Mouse (Mus musculus) adrenal gland (tissue): ENCODE measurements at regions not wholly inside any gene's neighbourhood (a gene's known extent, or its start where the extent isn't known, plus 50 kb on each side); places are given as distances from the start of the nearest gene placed in this dataset.

Experiments used
- intact Hi-C: fragments of 180-260 bp; cut with DNase I; formaldehyde crosslinking; loops from one replicate; pipeline ENCODE4 v1.15.1; 2025

GRCm38 (mm10) chr4:53915326-53915725, 89.5 kb downstream of the Tmem38b start:
- intact Hi-C loops, result no loop called here

DNA sequence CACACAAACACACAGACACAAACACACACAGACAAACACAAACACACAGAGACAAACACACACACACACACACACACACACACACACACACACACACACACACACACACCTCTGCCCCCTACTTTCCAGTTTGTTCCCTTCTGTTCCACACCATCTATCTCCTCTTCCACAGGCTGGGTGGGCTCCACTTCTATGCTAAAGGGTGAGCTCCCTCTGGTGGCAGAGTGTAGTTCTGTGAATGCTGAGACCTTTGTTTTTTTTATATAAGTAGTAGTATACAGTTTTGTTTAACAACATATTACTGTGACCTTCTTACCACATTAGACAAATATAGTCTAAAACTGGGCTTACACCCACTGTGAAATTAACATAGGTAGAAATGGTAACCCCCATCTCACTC, 93.3 kb downstream of the Tmem38b start:
- intact Hi-C loops, result no loop called here

GRCm38 (mm10) chr4:53920587-53920986, 94.7 kb downstream of the Tmem38b start:
- intact Hi-C loops, result loop anchor here (10.0 kb wide), 1 partner anchor 1314 kb away; no protein-coding TSS in a partner anchor

GRCm38 (mm10) chr4:53931068-53931467, 105.2 kb downstream of the Tmem38b start:
- intact Hi-C loops, result no loop called here

- intact Hi-C loops, result no loop called here
Measured at GRCm38 (mm10) chr4:53931499-53931898, 105.7 kb downstream of the Tmem38b start.

GRCm38 (mm10) chr4:53935306-53935705, 109.5 kb downstream of the Tmem38b start:
- intact Hi-C loops, result no loop called here

DNA sequence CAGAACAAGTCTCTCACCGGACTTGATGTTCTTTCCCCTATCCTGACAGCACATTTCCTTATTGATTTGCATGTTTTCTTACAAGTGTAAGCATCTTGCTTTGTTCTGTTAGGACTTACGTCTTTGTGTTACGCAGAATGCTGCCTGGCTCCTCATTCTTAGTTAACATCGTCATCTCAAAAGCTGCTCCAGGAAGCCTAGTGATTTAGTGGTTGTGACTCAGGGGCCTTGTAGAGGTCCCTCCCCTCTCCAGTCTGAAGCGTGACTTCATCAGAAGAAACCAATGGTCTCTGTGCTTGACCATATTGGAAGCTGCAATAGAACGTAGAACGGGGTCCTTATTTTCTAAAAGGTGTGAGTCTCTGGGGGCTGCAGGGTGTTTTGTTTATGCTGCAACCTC, 122.9 kb downstream of the Tmem38b start:
- intact Hi-C loops, result no loop called here

GRCm38 (mm10) chr4:53949164-53949563, 123.3 kb downstream of the Tmem38b start:
- intact Hi-C loops, result no loop called here

DNA sequence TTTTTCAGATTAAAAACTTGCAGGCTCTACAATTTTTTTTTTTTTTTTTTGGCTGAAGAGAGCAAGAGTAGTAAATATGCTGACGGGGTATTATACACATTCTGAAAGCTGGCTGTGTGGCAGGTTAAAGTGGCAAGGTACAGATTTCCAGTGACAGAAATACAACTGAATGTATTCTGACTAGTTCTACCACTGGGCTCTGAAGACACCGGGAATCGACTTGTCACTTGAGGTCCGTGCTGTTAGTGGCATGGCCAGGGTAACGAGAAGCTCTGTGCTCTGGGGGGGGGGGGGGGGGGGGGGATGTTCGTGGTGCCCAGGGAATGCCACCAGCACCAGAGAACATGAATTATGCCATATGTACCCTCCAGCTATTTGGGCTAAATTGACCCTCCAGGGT, 124.7 kb downstream of the Tmem38b start:
- intact Hi-C loops, result no loop called here

- intact Hi-C loops, result no loop called here
Measured at GRCm38 (mm10) chr4:53951003-53951733, 125.3 kb downstream of the Tmem38b start.

GRCm38 (mm10) chr4:53951734-53952109, 125.9 kb downstream of the Tmem38b start:
- intact Hi-C loops, result no loop called here

DNA sequence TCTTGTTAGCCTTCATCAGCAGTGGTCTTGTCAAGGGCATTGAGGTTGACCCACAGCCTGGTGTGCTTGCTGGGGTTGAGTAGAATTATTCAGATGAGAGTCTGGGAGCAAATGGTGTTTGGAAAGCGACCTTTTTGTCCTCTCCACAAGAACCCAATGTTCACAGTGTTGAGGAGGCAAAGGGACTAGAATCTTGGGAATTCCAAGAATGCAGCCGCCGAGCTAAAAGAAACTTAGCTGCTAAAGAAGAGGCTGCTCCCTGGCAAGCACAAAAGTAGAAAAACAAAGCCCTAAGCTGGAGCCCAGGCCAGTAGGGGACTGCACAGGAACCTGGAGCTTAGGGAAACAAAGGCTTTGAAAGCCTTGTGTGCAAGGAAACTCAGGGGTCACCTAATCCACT, 126.4 kb downstream of the Tmem38b start:
- intact Hi-C loops, result no loop called here

GRCm38 (mm10) chr4:53962458-53962857, 136.6 kb downstream of the Tmem38b start:
- intact Hi-C loops, result no loop called here

DNA sequence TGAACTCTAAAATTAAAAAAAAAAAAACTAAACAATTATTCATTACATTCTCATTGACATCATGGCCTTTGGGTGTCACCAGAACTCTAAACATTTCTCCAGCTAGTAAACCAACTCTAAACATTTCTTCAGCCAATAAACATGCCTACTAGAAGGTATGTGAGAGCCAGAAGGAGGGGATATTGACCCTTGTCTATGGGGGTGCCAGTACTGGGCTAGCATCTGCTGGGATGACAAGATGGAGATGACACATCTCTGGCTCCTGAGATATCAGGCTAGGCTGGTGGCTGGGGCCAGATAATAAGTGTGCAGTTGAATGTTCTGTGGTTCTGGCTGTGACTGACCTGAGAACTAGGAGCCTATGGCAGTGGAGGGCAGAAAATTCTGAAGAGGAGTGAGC, 144.6 kb downstream of the Tmem38b start:
- intact Hi-C loops, result no loop called here

DNA sequence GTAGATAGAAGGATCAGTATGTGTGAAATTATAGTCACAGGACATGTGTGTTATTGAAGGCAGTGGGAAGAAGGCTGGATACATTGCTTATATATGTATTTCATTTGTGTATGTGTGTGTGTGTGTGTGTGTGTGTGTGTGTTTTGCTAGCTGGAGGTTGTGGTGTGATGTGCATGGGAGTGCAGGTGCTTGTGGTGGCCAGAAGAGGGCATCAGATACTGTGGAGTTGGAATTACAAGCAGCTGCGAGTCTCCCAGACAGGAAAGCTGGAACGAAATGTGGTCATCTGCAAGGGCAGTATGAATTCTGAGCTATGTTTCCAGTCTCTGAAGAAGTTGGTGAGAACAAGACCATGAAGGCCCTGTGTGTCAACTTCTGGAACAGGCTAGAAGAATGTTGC, 145.1 kb downstream of the Tmem38b start:
- intact Hi-C loops, result no loop called here

DNA sequence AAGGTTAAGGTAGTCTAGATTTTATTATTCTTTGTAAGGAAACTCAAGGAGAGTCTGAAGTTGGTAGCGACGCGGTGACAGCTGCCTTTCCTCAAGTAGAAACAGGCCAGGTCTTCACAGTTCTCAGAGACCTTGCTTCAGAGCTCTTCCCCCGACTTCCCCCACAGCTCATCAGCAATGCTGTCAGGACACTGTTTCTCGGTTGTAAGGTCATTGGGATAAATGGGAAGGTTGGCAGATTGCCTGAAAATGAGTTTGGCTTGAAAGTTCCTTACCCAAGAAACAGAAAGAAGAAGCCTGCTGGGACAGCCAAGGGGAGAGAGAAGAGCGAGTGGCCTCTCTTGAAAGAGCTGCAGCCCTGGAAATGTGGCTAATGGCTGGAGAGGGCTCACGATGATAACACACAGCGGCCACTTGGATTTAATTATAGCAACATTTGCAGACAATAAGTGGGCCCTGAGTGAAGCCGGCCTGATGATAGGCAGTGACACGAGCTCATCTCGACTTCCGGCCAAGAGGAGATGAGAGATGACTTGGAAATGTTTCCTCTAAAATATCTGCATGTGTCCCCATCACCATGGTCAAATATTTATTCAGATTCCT, 150.3 kb downstream of the Tmem38b start:
- intact Hi-C loops, result no loop called here

- intact Hi-C loops, result no loop called here
Measured at GRCm38 (mm10) chr4:53986519-53987301, 160.9 kb downstream of the Tmem38b start.

DNA sequence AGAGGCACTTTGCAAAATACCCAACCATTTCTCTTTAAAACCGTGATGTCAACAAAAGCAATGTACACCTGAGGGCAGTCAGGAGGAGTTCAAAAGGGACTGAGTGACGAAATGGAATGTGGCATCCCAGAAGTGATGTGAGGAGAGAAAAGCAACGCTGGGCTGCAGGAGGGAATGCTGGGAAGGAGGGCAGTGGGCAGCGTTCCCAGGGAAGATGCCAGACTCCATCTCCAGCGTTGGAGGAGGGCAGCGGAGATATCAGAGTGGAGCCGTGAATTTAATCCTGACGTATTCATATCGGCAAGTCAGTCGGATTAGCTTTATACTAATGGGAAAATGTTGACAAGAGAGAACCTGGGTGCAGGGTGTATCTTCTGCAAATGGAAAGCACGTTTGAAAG, 161.7 kb downstream of the Tmem38b start:
- intact Hi-C loops, result no loop called here

GRCm38 (mm10) chr4:54021069-54021829, 195.4 kb downstream of the Tmem38b start:
- intact Hi-C loops, result no loop called here

DNA sequence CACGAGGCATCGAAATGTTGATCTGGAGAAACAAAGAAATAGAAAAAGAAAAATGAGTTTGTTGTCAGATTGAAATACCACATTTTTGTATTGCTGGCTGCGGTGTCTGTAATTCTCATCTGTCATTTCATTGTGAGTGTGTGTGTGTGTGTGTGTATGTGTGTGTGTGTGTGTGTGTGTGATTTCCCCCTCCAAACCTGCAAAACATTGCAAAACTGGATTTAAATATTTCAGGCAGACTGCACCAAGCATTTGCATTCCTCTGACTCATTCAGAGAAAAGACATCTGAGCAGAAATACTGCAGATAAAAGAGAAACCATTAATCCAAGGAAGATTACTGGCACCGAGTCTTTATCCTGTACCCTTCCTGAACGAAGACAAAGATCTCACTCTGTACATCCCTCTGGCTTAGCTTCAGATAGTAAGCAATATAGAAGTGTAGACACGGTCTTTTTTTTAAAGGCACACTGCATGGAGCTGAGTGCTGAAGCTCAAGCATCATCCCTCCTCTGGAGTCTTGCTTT, 196.1 kb downstream of the Tmem38b start:
- intact Hi-C loops, result no loop called here

DNA sequence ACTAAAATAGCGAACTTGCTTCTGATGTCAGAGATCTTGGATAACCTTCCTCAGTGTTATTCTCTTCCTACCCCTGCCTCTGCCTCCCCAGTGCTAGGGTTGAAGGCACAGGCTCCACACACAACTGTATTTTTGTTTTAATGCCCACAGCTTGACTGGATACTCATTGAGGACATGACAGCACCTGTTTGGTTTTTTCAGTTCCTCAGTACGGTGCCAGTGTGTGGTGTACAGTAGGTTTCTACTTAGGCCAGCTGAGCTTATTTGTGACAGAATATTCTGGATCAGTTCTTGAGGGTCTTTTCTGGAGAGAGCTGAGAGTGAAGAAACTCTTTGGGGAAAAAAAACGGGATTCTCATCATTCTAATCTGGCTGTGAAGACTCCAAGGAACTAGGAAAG, 201.1 kb downstream of the Tmem38b start:
- intact Hi-C loops, result no loop called here
